Mouse (Mus musculus): ENCODE results near the gene Pxt1. TPM values are rescaled to one million over a fixed set of nuclear protein-coding genes. Genes with fewer than 3 reads are reported as not detected.

The Pxt1 gene
- polyA plus RNA-seq, 1 experiment: 0.88 TPM

DNA sequence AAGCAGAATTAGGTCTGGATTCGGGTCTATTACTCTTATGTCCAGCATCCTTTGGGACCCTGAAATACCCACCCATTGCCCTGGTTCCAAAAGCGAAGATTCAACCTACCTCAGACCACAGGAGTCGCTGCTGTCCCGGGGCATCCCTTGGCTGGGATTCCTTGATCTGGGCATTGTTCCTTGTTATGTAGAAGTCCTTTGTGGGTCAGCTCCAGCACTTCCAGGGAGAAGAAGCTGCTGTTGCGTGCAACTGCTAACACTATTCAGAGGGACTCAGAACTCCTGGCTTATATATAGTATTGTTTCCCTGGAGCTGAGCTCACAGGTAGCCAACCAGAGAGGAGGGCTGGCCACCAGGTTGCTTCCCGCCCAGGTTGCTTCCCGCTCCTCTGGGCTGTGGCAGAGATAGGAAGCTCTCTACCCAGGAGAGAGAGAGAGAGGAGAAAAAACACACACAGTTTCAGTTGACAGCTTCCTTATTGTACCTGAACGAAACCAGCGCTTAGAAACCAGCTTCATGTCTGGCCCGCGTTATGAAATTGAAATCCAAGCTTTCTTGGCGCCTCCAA lies 28.5 kb downstream of the Pxt1 start, which contains the start of gene 4930539E08Rik:
4930539E08Rik (minus strand) TSS at position 265 of the 569 bp plus-strand sequence.
- DNase-seq (ENCODE audit: low read depth): no peak

DNA sequence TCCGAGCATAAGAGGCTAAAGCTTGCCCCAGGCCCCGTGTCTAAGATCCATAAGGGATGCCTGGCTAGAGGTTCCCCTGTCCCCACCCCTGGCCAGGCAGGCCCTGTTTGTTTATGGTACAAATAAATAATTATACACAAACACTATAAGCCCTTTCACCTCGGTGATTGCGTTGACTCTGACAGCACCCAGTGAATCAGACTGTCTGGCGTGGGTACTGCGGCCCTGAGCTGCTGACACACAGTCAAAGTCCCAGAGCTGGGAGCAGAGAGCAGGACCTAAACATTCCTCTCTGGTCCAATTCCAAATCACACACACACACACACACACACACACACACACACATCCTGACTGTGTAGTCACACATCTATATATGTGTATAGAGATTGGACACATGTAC lies 29.7 kb downstream of the Pxt1 start:
- no peak for DNase-seq (ENCODE audit: low read depth)

GRCm38 (mm10) chr17:28913200-28913599 lies 30.4 kb downstream of the Pxt1 start:
- DNase-seq (ENCODE audit: low read depth): no peak

DNA sequence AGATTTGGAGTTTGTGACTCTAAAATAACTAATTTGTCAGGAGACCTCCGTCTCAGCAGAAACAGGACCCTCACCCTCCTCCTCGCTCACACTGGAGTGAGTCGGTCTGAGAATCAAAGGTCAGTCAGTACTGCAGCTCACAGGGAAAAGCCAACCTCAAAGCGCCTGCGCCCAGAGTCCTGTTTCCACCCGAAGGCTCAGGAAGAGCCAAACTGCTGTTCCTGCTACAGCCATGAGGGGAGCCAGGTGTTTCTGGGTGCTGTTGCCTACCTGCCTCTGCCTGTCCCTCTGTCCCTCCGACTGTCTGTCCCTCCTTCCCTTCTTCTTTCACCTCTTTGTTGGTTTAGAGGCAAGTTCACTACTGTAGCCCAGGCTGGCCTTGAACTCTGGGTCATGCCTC lies 33.5 kb downstream of the Pxt1 start:
- DNase-seq (ENCODE audit: low read depth): no peak

GRCm38 (mm10) chr17:28909252-28909941 lies 34.2 kb downstream of the Pxt1 start:
- no peak for DNase-seq (ENCODE audit: low read depth)

GRCm38 (mm10) chr17:28907959-28908358 lies 35.7 kb downstream of the Pxt1 start:
- DNase-seq (ENCODE audit: low read depth): no peak

DNA sequence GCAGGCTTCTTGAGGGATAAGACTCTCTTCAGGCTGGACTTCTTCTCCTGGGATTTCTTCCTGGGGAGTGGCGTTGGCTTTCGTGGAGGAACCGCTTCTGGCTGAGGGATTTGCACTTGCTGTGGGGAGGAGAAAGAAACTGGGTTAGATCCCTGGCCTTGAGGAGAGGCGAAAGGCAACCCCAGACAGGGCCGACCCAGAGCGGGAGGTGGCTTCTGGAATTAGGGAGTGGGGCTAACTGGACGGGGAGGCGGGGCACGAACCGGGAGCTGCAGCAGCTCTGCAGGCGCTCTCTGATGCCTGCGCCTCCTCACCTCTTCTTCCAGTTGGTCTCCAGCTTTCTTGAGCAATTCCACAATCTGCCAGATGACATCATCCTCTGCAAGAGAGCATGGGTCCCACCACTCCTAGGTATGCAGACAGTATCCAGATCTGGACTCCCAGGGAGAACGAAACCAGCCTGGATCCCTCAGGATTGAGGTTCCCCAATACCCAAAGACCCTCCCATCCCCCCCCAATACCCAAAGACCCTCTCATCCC lies 38.2 kb downstream of the Pxt1 start:
- DNase-seq (ENCODE audit: low read depth): no peak

DNA sequence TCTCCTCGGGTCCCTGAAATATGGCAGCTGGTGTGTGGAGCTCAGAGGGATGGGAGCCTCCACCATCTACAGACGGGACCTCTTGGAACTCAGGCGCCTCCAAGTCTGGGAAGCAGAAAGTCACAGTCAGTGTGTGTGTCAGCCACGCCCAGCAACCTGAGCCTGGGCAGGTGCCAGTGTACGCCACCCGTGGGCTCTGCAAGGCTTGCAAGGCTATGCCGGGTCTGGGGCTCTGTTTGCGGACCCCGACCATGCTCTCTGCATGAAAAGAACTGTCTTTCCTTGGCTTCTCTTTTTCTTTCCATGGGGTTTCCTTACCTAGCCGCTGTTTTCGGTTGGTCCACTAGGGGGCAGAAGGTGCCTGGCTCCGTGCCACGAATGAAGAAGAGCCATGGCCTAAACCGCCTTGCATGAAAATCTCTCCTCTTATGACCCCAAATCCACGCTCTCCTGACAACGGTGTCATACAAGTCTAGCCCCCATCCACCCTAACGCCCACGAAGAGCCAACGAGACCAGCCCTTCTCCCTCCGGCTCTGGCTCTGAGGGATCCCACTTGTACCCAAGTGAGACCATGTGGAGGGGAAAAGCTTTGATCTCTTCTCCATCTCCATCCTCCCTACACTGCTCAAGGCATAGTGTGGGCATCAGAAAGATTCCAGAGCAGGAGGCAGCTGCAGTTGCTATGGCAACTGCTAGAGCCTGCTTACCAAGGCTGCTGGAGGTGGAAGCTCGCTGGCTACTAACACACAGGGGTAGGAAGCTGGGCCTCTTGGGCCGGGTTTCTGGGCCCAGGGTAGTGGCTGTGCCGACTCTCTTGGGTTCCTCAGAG lies 38.9 kb downstream of the Pxt1 start:
- no peak for DNase-seq (ENCODE audit: low read depth)

DNA sequence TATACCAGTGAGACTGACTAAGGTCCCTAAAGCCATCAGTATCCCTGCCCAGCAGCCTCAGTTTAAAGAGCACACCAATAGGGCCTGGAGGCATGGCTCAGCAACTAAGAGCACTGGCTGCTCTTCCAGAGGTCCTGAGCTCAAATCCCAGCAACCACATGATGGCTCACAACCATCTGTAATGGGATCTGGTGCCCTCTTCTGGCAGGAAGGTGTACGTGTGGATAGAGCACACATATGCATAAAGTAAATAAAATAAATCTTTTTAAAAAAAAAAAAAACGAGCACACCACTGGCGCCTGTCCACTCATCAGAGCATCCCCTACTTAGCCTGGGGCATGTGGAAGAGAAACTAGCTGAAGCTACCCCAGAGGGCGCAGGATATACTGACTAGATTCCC lies 42.1 kb downstream of the Pxt1 start:
- no peak for DNase-seq (ENCODE audit: low read depth)

DNA sequence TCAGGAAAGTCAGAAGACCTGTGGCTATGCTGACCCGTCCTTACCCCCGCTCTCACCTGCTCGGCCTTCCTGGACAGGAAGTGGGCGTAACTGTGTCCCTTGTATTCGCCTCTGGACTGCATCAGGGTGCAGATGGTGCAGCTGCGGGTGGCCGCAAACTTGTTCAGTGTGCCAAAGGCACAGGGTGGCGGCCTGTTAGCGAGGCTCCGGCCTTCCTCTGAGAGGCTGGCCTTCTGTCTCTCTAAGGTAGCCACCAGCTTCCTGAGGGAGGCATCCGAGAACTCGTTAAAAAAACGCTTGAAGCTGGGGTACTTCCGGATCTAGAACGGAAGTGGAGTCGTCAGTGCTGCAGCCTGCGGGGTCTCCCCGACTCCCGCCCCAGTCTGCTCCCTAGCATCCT lies 44.2 kb downstream of the Pxt1 start:
- DNase-seq (ENCODE audit: low read depth): no peak

DNA sequence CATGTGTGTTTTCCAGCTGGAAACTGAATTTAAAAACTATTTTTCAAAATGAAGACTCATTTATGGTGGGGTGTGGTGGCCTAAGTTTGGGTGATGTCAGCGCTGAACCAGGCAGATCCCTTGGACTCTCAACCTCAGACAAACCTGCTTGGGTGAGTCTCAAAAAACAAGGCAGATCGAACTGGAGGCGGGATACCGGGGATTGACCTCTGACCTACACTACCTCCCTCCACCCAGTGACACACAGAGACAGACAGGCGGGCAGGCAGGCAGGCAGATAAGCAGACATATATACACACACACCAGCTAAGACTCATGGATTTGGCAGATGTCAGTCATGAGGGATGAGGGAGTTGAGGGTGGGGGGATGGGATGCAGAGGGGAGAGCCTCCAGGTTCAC lies 45.4 kb downstream of the Pxt1 start:
- no peak for DNase-seq (ENCODE audit: low read depth)

DNA sequence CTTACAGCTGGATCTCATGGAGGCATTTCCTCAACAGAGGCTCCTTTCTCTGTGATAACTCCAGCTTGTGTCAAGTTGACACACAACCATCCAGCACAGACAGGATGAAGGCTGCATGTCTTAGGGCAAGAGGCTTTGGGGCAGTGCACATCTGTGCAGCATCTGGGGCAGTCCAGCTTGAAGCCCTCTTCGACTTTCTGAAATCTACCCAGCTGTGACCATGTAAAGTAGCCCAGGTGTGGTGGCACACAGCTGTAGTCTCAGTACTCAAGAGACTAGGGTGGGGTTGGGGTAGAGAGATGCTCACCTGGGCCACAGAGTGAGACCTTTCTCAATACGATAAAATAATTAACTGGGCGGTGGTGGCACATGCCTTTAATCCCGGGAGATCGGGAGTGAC lies 45.8 kb downstream of the Pxt1 start:
- DNase-seq (ENCODE audit: low read depth): no peak

DNA sequence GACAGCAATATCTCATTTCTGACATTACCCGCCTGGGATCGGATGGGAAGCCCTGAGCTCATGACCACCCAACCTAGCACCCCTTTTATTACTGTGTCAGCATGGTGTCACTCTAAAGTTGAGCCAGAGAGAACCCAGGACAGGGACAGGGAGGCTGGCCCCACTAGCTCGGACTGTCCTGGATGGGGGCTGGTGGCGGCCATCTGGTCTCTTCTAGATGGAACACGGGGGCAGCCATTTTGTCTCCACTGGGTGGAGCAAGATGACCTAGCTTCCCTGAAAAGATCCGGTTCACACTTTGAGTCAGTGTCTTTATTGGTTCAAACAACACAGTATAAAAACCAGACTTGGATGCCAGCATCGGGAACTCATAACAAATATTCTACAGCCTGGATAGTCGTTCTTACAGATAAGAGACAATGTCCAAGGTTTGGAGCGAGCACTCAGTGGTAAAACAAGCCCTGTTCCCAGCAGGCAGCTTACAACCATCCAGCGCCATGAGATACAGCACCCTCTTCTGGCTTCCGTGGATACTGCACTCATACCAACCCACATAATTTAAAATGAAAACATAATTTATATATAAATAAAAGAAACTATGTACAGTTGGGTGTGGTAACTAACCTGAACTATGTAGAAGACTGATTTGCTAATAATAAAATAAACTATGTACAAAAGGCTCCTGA lies 47.4 kb downstream of the Pxt1 start:
- no peak for DNase-seq (ENCODE audit: low read depth)

DNA sequence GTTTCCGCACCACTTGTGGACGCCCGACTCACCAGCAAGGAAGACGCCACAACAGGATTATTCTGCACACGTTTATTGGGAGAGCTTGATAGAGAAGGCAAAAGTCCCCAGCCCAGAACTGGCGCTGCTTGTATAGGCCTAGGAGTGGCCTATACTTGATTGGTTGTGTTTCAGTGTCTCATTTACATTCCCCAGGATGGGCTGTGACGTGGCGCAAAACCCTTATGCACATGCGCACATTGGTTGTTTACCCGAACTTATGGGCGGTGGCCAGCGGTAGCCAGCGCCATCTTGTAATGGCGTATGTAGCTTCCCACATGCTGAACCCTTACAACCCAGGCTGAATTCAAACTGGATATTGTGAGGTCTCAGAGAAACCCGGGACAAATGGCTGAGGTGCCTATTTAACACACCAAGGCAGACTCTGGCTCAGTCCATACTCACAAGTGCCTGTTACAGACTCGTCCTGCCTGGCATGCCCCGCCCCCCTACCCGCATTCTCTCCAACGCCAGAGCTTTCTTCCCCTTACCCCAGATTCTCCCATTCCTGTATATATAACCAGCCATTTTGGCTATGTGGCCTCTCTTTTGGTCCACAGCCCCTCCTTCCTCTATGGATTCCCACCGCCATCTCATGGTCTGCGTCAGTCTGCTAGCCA lies 48.3 kb downstream of the Pxt1 start:
- DNase-seq (ENCODE audit: low read depth): no peak

DNA sequence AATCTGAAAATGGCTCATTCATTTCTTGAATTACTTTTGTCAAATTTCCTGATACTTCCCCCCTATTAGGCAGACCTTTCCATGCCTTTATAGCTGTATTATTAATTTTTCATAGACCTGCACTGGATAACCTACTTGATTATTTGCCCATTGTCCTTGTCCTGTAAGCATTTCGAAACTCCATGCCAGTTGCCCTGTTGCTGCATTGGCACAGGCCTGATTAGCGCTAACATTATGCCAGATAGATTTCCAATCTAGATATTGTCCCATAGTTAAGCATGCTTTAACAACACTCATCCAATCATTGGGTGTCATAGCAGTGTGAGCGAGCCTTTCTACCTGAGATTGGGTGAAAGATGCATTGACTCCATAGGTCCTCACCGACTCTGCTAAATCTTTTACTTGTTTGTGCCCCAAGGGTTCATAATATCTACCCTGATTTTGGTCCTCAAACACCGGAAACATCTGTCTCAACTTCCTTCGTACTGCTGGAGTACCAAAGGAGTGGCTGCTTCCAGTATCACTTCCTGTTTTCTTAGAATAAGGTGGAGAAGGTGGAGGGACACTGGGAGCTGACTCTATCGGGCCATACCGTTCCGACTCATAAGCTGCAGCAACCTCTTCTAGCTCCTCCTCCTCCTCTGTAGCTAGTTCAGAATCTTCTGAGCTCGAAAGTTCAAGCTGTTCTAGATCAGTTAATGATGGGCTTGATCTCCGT lies 49.4 kb downstream of the Pxt1 start:
- peak; percentile 47 for DNase-seq (ENCODE audit: low read depth)

DNA sequence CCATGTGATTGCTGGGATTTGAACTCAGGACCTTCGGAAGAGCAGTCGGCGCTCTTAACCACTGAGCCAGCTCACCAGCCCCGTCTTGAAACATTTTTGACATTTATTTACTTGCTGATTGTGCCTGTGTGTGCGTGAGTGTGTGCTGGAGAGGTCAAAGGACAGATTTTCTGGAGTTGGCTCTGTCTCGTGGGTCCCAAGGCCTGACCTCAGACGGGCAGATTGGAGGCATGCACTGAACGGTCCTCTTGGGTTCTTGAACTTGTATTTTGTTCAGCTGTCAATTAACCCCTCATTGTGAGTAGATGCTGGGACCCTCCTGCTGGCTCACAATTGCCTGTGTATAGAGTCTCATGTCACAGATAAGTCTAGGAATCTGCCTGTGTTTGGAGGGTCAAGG lies 57.4 kb downstream of the Pxt1 start:
- no peak for DNase-seq (ENCODE audit: low read depth)

GRCm38 (mm10) chr17:28885231-28885630 lies 58.4 kb downstream of the Pxt1 start:
- DNase-seq (ENCODE audit: low read depth): no peak
